Mouse (Mus musculus): Measurements from ENCODE around the gene Tldc1. TPM values are rescaled to one million over a fixed set of nuclear protein-coding genes. Genes with fewer than 3 reads are reported as not detected.

The Tldc1 gene
- polyA plus RNA-seq, 1 experiment from 2014 or later, result 14.6 TPM

DNA sequence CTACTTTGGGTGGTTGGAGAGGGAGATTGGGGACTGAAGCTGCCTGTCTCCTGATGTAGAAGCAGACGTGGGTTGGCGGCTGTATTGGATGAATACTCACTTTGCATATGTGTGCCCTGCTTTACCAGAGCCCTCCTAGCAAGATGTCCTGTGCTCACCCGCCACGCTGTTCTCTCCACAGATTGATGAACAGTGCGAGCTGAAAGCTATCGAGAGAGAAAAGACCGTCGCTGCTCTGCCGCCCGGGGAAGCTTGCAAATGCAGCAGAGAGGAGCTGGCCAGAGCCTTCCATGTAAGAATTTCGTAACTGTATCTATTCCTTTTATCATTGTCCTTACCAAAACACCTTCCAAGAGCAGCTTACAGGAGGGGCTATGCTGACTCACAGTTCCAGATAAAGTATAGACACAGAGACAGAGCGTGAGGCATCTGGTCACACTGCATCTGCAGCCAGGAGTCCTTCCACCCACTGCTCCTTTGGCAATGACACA lies 59.2 kb downstream of the Tldc1 start:
- peaks cover 42% of the 10 kb centered on the region for H3K4me1 ChIP-seq (replicated peaks)
- no peak for ATAC-seq (ENCODE audit: insufficient number of reproducible peaks, low FRiP score)
- no peaks in the 10 kb centered on the region for H3K36me3 ChIP-seq
- no peak overlapping the region for H3K27ac ChIP-seq (ENCODE audit: poor library complexity, severe bottlenecking)
- 52% methylated on average over 12 of the region's 12 CpGs for WGBS
- 0 out of 2 replicates have a peak, but pooled peaks cover 7% of the 10 kb centered on the region for H3K27me3 ChIP-seq (replicated peaks)
- no peaks in the 10 kb centered on the region for H3K9me3 ChIP-seq (replicated peaks)
- no peak overlapping the region for H3K4me3 ChIP-seq
- no peak overlapping the region for H3K9ac ChIP-seq
- no peak overlapping the region for H3K4me2 ChIP-seq

GRCm38 (mm10) chr8:119717765-119718164 lies 60.5 kb downstream of the Tldc1 start:
- Histone ChIP-seq H3K4me1 (replicated peaks) (peaks cover 30% of the 10 kb centered on the region), H3K4me2 (no peak overlapping the region), H3K27me3 (replicated peaks) (0 out of 2 replicates have a peak, but pooled peaks cover 11% of the 10 kb centered on the region), H3K9me3 (replicated peaks) (no peaks in the 10 kb centered on the region), H3K36me3 (no peaks in the 10 kb centered on the region), H3K4me3 (no peak overlapping the region), H3K9ac (no peak overlapping the region), H3K27ac (ENCODE audit: poor library complexity, severe bottlenecking) (no peak overlapping the region)
- WGBS, result 64% methylated on average over 9 of the region's 9 CpGs
- ATAC-seq (ENCODE audit: insufficient number of reproducible peaks, low FRiP score), result no peak

GRCm38 (mm10) chr8:119716730-119717299 lies 61.4 kb downstream of the Tldc1 start:
- ATAC-seq (ENCODE audit: insufficient number of reproducible peaks, low FRiP score), result no peak
- no peaks in the 10 kb centered on the region for H3K9me3 ChIP-seq (replicated peaks)
- H3K9ac ChIP-seq, result no peak overlapping the region
- H3K4me2 ChIP-seq, result no peak overlapping the region
- no peak overlapping the region for H3K27ac ChIP-seq (ENCODE audit: poor library complexity, severe bottlenecking)
- peaks cover 11% of the 10 kb centered on the region; the same call in 1 of the 2 replicates for H3K27me3 ChIP-seq (replicated peaks)
- peaks cover 24% of the 10 kb centered on the region for H3K4me1 ChIP-seq (replicated peaks)
- no peak overlapping the region for H3K4me3 ChIP-seq
- H3K36me3 ChIP-seq, result no peaks in the 10 kb centered on the region

DNA sequence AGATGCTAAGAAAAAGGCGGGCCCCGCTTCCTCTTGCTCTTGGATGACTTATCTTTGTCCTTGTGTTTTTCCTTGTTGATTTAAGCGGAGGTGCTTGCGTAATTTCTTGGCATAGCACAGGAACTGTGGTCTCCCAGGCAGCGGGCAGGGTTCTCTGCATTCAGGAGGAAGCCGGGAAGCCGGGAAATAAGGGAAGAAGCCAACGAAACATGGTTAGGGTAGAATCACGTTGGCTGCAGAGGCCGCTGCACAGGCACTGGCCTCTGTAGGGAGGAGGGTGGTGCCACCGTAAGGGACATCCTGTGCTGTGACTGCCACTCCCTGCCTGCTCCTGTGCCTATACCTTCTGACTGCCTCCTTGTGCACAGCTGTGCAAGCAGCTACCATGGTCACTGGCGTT lies 63.0 kb downstream of the Tldc1 start:
- peaks cover 24% of the 10 kb centered on the region for H3K4me1 ChIP-seq (replicated peaks)
- H3K27me3 ChIP-seq (replicated peaks), result peaks cover 11% of the 10 kb centered on the region; the same call in 1 of the 2 replicates
- H3K27ac ChIP-seq (ENCODE audit: poor library complexity, severe bottlenecking), result peak overlapping the region; percentile 29; the same call in 1 of the 2 replicates
- H3K9ac ChIP-seq, result no peak overlapping the region
- ATAC-seq (ENCODE audit: insufficient number of reproducible peaks, low FRiP score), result 0 out of 2 replicates have a peak, but pooled peaks have one; percentile 44
- no peaks in the 10 kb centered on the region for H3K36me3 ChIP-seq
- WGBS, result 49% methylated on average over 12 of the region's 12 CpGs
- peak overlapping the region; percentile 25 for H3K4me2 ChIP-seq
- no peak overlapping the region for H3K4me3 ChIP-seq
- H3K9me3 ChIP-seq (replicated peaks), result no peaks in the 10 kb centered on the region

- Histone ChIP-seq H3K27ac (ENCODE audit: poor library complexity, severe bottlenecking) (no peak overlapping the region), H3K4me3 (no peak overlapping the region), H3K9ac (no peak overlapping the region), H3K36me3 (no peaks in the 10 kb centered on the region), H3K4me2 (no peak overlapping the region), H3K9me3 (replicated peaks) (no peaks in the 10 kb centered on the region), H3K4me1 (replicated peaks) (peaks cover 28% of the 10 kb centered on the region), H3K27me3 (replicated peaks) (peaks cover 4% of the 10 kb centered on the region; the same call in 1 of the 2 replicates)
- WGBS, result 88% methylated on average over 5 of the region's 5 CpGs
- ATAC-seq (ENCODE audit: insufficient number of reproducible peaks, low FRiP score), result no peak
Measured at GRCm38 (mm10) chr8:119713421-119713820, 64.8 kb downstream of the Tldc1 start.

GRCm38 (mm10) chr8:119712226-119712625 lies 66.0 kb downstream of the Tldc1 start:
- 67% methylated on average over 6 of the region's 6 CpGs for WGBS

More at GRCm38 (mm10) chr8:119712226-119712625, 66.0 kb downstream of the Tldc1 start:
- ATAC-seq (ENCODE audit: insufficient number of reproducible peaks, low FRiP score), result no peak
- H3K36me3 ChIP-seq, result no peaks in the 10 kb centered on the region
- peaks cover 28% of the 10 kb centered on the region for H3K4me1 ChIP-seq (replicated peaks)
- H3K27me3 ChIP-seq (replicated peaks), result peaks cover 4% of the 10 kb centered on the region; the same call in 1 of the 2 replicates
- H3K27ac ChIP-seq (ENCODE audit: poor library complexity, severe bottlenecking), result no peak overlapping the region
- no peak overlapping the region for H3K4me2 ChIP-seq
- H3K9ac ChIP-seq, result no peak overlapping the region
- no peak overlapping the region for H3K4me3 ChIP-seq
- H3K9me3 ChIP-seq (replicated peaks), result no peaks in the 10 kb centered on the region

Other genes starting within 250 kb of the Tldc1 start
- 98.5 and 99.4 TPM in 2 replicates for gene Mbtps1, start 219.7 kb downstream of the Tldc1 start, polyA plus RNA-seq (2016; fragmentation: Nextera tagmentation; extraction: Ambion mirVana)
- gene Hsdl1, start 203.2 kb downstream of the Tldc1 start, polyA plus RNA-seq (2016; fragmentation: Nextera tagmentation; extraction: Ambion mirVana), result 38.3 and 41.9 TPM in 2 replicates
- 0.18 and 0.23 TPM in 2 replicates for gene Dnaaf1, start 203.2 kb downstream of the Tldc1 start, polyA plus RNA-seq (2016; fragmentation: Nextera tagmentation; extraction: Ambion mirVana)
- 8.1 and 8.6 TPM in 2 replicates for gene Taf1c, start 173.2 kb downstream of the Tldc1 start, polyA plus RNA-seq (2016; fragmentation: Nextera tagmentation; extraction: Ambion mirVana)
- gene Adad2, start 165.7 kb downstream of the Tldc1 start, polyA plus RNA-seq (2016; fragmentation: Nextera tagmentation; extraction: Ambion mirVana), result 0.09 TPM in 1 of 2 replicates, not detected in the other
- gene Kcng4, start 142.7 kb downstream of the Tldc1 start, polyA plus RNA-seq (2016; fragmentation: Nextera tagmentation; extraction: Ambion mirVana), result not detected in 2 replicates
- gene Wfdc1, start 112.1 kb downstream of the Tldc1 start, polyA plus RNA-seq (2016; fragmentation: Nextera tagmentation; extraction: Ambion mirVana), result 3.1 and 3.5 TPM in 2 replicates
- 0.33 and 0.38 TPM in 2 replicates for gene Atp2c2, start 78.4 kb downstream of the Tldc1 start, polyA plus RNA-seq (2016; fragmentation: Nextera tagmentation; extraction: Ambion mirVana)
- gene Cotl1, start 62.1 kb upstream of the Tldc1 start, polyA plus RNA-seq (2016; fragmentation: Nextera tagmentation; extraction: Ambion mirVana), result 40.6 and 54.2 TPM in 2 replicates
- 10.3 and 12.5 TPM in 2 replicates for gene Klhl36, start 83.8 kb upstream of the Tldc1 start, polyA plus RNA-seq (2016; fragmentation: Nextera tagmentation; extraction: Ambion mirVana)
- gene Usp10, start 131.9 kb upstream of the Tldc1 start, polyA plus RNA-seq (2016; fragmentation: Nextera tagmentation; extraction: Ambion mirVana), result 112 and 116 TPM in 2 replicates
- gene Gm20388, start 132.4 kb upstream of the Tldc1 start, polyA plus RNA-seq (2016; fragmentation: Nextera tagmentation; extraction: Ambion mirVana), result 4.0 TPM in 1 of 2 replicates, not detected in the other
- 3.7 and 4.1 TPM in 2 replicates for gene Crispld2, start 214.0 kb upstream of the Tldc1 start, polyA plus RNA-seq (2016; fragmentation: Nextera tagmentation; extraction: Ambion mirVana)

All from heart, embryonic 12.5 days (tissue).